In genomic region chr13:81402826-81403225, GRCm38 (mm10) we compare ENCODE assay signal across 16 mouse cellular contexts.
A peak's percentile ranks its signal among the peaks of the same experiment; 100 is the strongest.
DNase-seq lines count a peak whose midpoint lies in the region; ATAC-seq lines count a peak whose summit lies in the region.
"Had no signal": no experiment of that assay in that cellular context is flagged by ENCODE, and none has a peak within 500 bp of the region (broad histone marks: within the 10 kb centered on the region; RNA-seq: fewer than 3 reads in every experiment).

No protein-coding gene starts in this region.

- 95% methylated on average over 3 of the region's 3 CpGs for WGBS in kidney, embryonic 14.5 days
- WGBS in limb, embryonic 10.5 days: 93% methylated on average over 3 of the region's 3 CpGs

- H3K9me3 ChIP-seq in kidney, embryonic 14.5 days (ENCODE audit: control insufficient read depth, low read length): no peaks in the 10 kb centered on the region
- no peaks in the 10 kb centered on the region for H3K9me3 ChIP-seq in limb, embryonic 10.5 days (replicated peaks)
- H3K9me3 ChIP-seq: forebrain, embryonic 13.5 days; liver, embryonic 15.5 days had no signal

- ATAC-seq in kidney, embryonic 14.5 days (ENCODE audit: low FRiP score, low TSS enrichment): no peak
- ATAC-seq: forebrain, embryonic 13.5 days; intestine, postnatal 0 days had no signal

- H3K27me3 ChIP-seq in kidney, embryonic 14.5 days (ENCODE audit: control insufficient read depth, insufficient read depth, low read length): no peaks in the 10 kb centered on the region
- no peaks in the 10 kb centered on the region for H3K27me3 ChIP-seq in limb, embryonic 10.5 days (ENCODE audit: low read depth, poor library complexity, severe bottlenecking)
- H3K27me3 ChIP-seq: forebrain, embryonic 13.5 days; liver, embryonic 15.5 days had no signal

- H3K9ac ChIP-seq in kidney, embryonic 14.5 days (ENCODE audit: low read depth, low read length): no peak overlapping the region
- H3K9ac ChIP-seq: forebrain, embryonic 13.5 days; liver, embryonic 15.5 days had no signal

- no peak overlapping the region for H3K4me3 ChIP-seq in kidney, embryonic 14.5 days (ENCODE audit: low read length)
- H3K4me3 ChIP-seq in limb, embryonic 10.5 days: no peak overlapping the region
- H3K4me3 ChIP-seq: forebrain, embryonic 13.5 days; layer of hippocampus, adult 2 months; liver, embryonic 15.5 days had no signal

- H3K36me3 ChIP-seq in kidney, embryonic 14.5 days (ENCODE audit: control insufficient read depth, insufficient read depth, low read length): no peaks in the 10 kb centered on the region
- no peaks in the 10 kb centered on the region for H3K36me3 ChIP-seq in limb, embryonic 10.5 days
- H3K36me3 ChIP-seq: liver, embryonic 15.5 days had no signal

- peak; percentile 74 to 75 for DNase-seq in cerebellum, postnatal 10 days
- no peak for DNase-seq in cerebellum, adult 11 months
- peak; percentile 39 for DNase-seq in kidney, adult 11 months
- DNase-seq in retina, postnatal 1 day: peak; percentile 38
- no peak for DNase-seq in retina, embryonic 14.5 days (ENCODE audit: low spot score)
- DNase-seq in kidney, postnatal 36 days: peak; percentile 76 to 82
- DNase-seq in limb, embryonic 10.5 days (ENCODE audit: low spot score): no peak
- DNase-seq: adrenal gland, postnatal 25 days; cerebellum, adult 9-11 months; lung, postnatal 4 days had no signal

- H3K4me1 ChIP-seq in kidney, embryonic 14.5 days (ENCODE audit: control insufficient read depth, insufficient read depth, low read length): no peaks in the 10 kb centered on the region
- H3K4me1 ChIP-seq in limb, embryonic 10.5 days: 0 out of 2 replicates have a peak, but pooled peaks cover 5% of the 10 kb centered on the region
- H3K4me1 ChIP-seq: forebrain, embryonic 13.5 days; liver, embryonic 15.5 days had no signal

- no peak overlapping the region for H3K27ac ChIP-seq in kidney, embryonic 14.5 days (ENCODE audit: low read depth, low read length)
- no peak overlapping the region for H3K27ac ChIP-seq in limb, embryonic 10.5 days
- H3K27ac ChIP-seq: forebrain, embryonic 13.5 days; layer of hippocampus, adult 2 months; liver, embryonic 15.5 days had no signal

- no peak overlapping the region for H3K4me2 ChIP-seq in kidney, embryonic 14.5 days (replicated peaks; ENCODE audit: low read depth, low read length)
- H3K4me2 ChIP-seq: forebrain, embryonic 13.5 days; heart, embryonic 11.5 days; liver, embryonic 15.5 days had no signal

Comparison
In these comparisons a context has a peak if more than half of its experiments do, and no peak if none do; other contexts are left out.
1. DNase-seq: peak in cerebellum, postnatal 10 days (2 of 2), kidney, adult 11 months (single experiment), retina, postnatal 1 day (single experiment) and kidney, postnatal 36 days (2 of 2); none in cerebellum, adult 11 months (single experiment), retina, embryonic 14.5 days (single experiment) and limb, embryonic 10.5 days (single experiment).